Mouse (Mus musculus) left cerebral cortex, postnatal 25 days (tissue): ENCODE results near the gene Ppm1m. TPM values are rescaled to one million over a fixed set of nuclear protein-coding genes. Genes with fewer than 3 reads are reported as not detected.

Source experiments
- microRNA-seq, 2 experiments: library from miRNA; unstranded; fragments of <30 nt; microRNA quantifications; one replicate each; pipeline ENCODE4 v1.2.0; 2022
- total RNA-seq, 2 experiments: library from RNA; stranded (reverse); gene quantifications; 2 replicates each; pipeline ENCODE4 v1.2.3; 2021

Gene Ppm1m
- total RNA-seq, 2 experiments from 2014 or later: 18.0 to 24.7 TPM

Small RNAs within 50 kb of the gene (microRNA-seq; reads per million reads assigned to microRNA genes)
- gene Mir135a-1 (16.3 to 20.5 reads per million in 2 experiments), gene Mirlet7g (66,158 to 75,382 reads per million in 2 experiments)

Other genes with a start within 250 kb of the Ppm1m start
- under 1 TPM; 0.27 to 0.53 TPM for gene Col6a5, start 239.1 kb downstream of the Ppm1m start, total RNA-seq
- gene Col6a4, start 103.0 kb downstream of the Ppm1m start, total RNA-seq: 1 to 10 TPM; 1.8 to 2.7 TPM
- gene Glyctk, start 41.6 kb downstream of the Ppm1m start, total RNA-seq: 1 to 10 TPM; 3.3 to 5.3 TPM
- 100 to 1,000 TPM; 136 to 141 TPM for gene Wdr82, start 28.8 kb downstream of the Ppm1m start, total RNA-seq
- 10 to 100 TPM; 55.1 to 59.6 TPM for gene Twf2, start 3.4 kb upstream of the Ppm1m start, total RNA-seq
- 1 to 10 TPM; 1.1 to 1.2 TPM for gene Tlr9, start 22.9 kb upstream of the Ppm1m start, total RNA-seq
- 100 to 1,000 TPM; 135 to 144 TPM for gene Alas1, start 48.9 kb upstream of the Ppm1m start, total RNA-seq
- gene Poc1a, start 81.3 kb upstream of the Ppm1m start, total RNA-seq: 10 to 100 TPM; 17.2 to 18.9 TPM
- 100 to 1,000 TPM; 101 to 109 TPM for gene Dusp7, start 168.9 kb upstream of the Ppm1m start, total RNA-seq
- 100 to 1,000 TPM; 289 to 302 TPM for gene Rpl29, start 229.7 kb upstream of the Ppm1m start, total RNA-seq
- 10 to 100 TPM; 12.9 to 19.1 TPM for gene Acy1, start 238.6 kb upstream of the Ppm1m start, total RNA-seq
- 1 to 10 TPM; 8.3 to 9.7 TPM for gene Abhd14b, start 247.7 kb upstream of the Ppm1m start, total RNA-seq
- gene Abhd14a, start 247.9 kb upstream of the Ppm1m start, total RNA-seq: 10 to 100 TPM; 40.6 to 44.0 TPM